Mouse (Mus musculus) limb, embryonic 14.5 days (tissue): ENCODE results near the gene Nlrc3. TPM values are rescaled to one million over a fixed set of nuclear protein-coding genes. Genes with fewer than 3 reads are reported as not detected.
"Not testable (repeated sequence)": the region's sequence is repeated elsewhere in the genome, so short reads cannot be mapped to it uniquely, and the experiment has no call there.

Experiments
- ATAC-seq: fragments of 200-750 bp; cut with Nextera tagmentation; 2 replicates; pipeline ENCODE4 v1.8.0; 2017; ENCODE audit warnings: low read depth, moderate number of reproducible peaks, moderate TSS enrichment; ENCODE audit not compliant: low FRiP score
- DNase-seq: peaks from one replicate; pipeline ENCODE4 v3.0.0-alpha.2; 2015; ENCODE audit warnings: low spot score
- H3K27ac ChIP-seq: fragments of 300-500 bp; sonication (generic); replicated peaks from 2 replicates; pipeline ENCODE4 v1.5.1; 2014; ENCODE audit warnings: low read depth, mild to moderate bottlenecking, low read length, moderate library complexity, mixed read lengths
- H3K27me3 ChIP-seq: fragments of 300-500 bp; sonication (generic); 2 replicates; pipeline ENCODE4 v1.6.1; 2014; ENCODE audit warnings: low read length, mixed read lengths; ENCODE audit not compliant: control insufficient read depth, insufficient read depth
- H3K36me3 ChIP-seq: fragments of 300-500 bp; sonication (generic); 2 replicates; pipeline ENCODE4 v1.6.1; 2014; ENCODE audit warnings: mild to moderate bottlenecking, low read length, moderate library complexity, mixed read lengths; ENCODE audit not compliant: control insufficient read depth, insufficient read depth
- H3K4me1 ChIP-seq: fragments of 300-500 bp; sonication (generic); 2 replicates; pipeline ENCODE4 v1.6.1; 2014; ENCODE audit warnings: antibody characterized with exemption, low read length, mixed read lengths; ENCODE audit not compliant: control insufficient read depth, insufficient read depth
- H3K4me2 ChIP-seq: fragments of 300-500 bp; sonication (generic); replicated peaks from 2 replicates; pipeline ENCODE4 v1.6.1; 2014; ENCODE audit warnings: low read depth, mild to moderate bottlenecking, low read length, moderate library complexity; ENCODE audit not compliant: severe bottlenecking
- H3K4me3 ChIP-seq: fragments of 300-500 bp; sonication (generic); replicated peaks from 2 replicates; pipeline ENCODE4 v1.5.1; 2014; ENCODE audit warnings: low read length
- H3K9ac ChIP-seq: fragments of 300-500 bp; sonication (generic); 2 replicates; pipeline ENCODE4 v1.6.1; 2014; ENCODE audit warnings: mild to moderate bottlenecking, low read depth, low read length, moderate library complexity; ENCODE audit not compliant: severe bottlenecking
- H3K9me3 ChIP-seq: fragments of 300-500 bp; sonication (generic); 2 replicates; pipeline ENCODE4 v1.6.1; 2016; ENCODE audit warnings: low read length; ENCODE audit not compliant: control insufficient read depth
- POLR2A ChIP-seq: fragments of 200-500 bp; IDR thresholded peaks from 2 replicates; pipeline ENCODE4 v1.8.0; 2012; ENCODE audit warnings: inconsistent platforms, mild to moderate bottlenecking, moderate library complexity, borderline replicate concordance; ENCODE audit not compliant: insufficient read depth, insufficient read length; ENCODE audit errors: extremely low read depth
- WGBS: fragments of 180-500 bp; shearing (Covaris S2); extraction: QIAGEN DNeasy Blood & Tissue Kit; methylation state at CpG from one replicate; pipeline ENCODE4 v1.1.7; 2014; 5-methylcytosine and 5-hydroxymethylcytosine counted together
- polyA plus RNA-seq, 2 experiments: library from polyadenylated mRNA; depleted of rRNA in 1 of 2; stranded (reverse) in 1 of 2; unstranded in 1 of 2; fragments of >200 nt; fragmentation: Nextera tagmentation in 1 of 2; extraction: Ambion mirVana in 1 of 2; gene quantifications; 2 replicates each; pipeline versions ENCODE4 v1.2.1 to v1.2.3; 2012 to 2014

Gene Nlrc3
- polyA plus RNA-seq, 2 experiments = 1.1 to 2.7 TPM

DNA sequence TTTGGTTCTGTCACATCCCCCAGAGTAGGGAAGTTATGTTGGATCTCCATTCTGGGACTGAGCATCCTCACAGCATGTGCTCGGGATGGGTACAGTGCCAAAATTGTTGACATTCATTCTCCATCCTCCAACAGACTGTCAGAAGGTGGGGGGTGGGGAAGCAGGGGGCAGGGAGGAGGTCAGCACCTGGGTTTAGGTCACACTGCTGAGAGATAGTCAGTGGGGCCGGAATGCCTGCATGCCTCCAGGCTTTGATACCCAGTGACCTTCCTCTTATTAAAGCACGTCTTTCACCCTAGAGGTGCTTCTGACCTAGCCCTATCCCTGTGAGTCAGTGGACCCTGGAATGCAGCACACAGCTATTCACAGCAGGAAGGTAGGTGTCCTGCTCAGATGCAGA lies 280 bp upstream of the Nlrc3 start:
- H3K36me3 ChIP-seq = peaks cover 39% of the 10 kb centered on the region
- ATAC-seq = no peak

DNA sequence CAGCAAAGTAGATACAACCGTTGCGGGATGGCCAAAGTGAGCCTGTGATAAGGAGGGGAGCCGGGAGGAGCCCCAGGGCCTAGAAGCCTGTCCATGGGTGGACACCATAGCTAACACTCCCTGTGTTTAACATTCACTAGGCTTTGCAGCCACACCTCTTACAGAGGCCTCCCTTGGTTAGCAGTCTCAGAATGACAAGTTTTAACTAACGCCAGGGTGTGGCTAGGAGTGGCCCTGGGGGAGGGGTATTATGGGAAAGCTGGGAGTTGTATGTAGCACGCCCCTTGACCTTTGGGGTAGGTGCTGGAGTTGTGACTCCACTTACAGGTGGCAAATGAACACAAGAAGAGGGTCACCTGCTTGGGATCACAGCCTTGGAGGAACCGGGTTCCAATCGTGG lies 774 bp downstream of the Nlrc3 start:
- WGBS = 83% methylated on average over 7 of the region's 7 CpGs
- no peak for ATAC-seq

More for the DNA sequence above, 280 bp upstream of the Nlrc3 start:
- DNase-seq = peak; percentile 2
- H3K9ac ChIP-seq = no peak overlapping the region
- no peaks in the 10 kb centered on the region for H3K4me1 ChIP-seq
- no peaks in the 10 kb centered on the region for H3K27me3 ChIP-seq
- H3K4me2 ChIP-seq = no peak overlapping the region
- H3K4me3 ChIP-seq = no peak overlapping the region
- no peak overlapping the region for H3K27ac ChIP-seq
- no peaks in the 10 kb centered on the region for H3K9me3 ChIP-seq
- WGBS = 44% methylated on average over 3 of the region's 3 CpGs
- no peak for TF ChIP-seq POLR2A

DNA sequence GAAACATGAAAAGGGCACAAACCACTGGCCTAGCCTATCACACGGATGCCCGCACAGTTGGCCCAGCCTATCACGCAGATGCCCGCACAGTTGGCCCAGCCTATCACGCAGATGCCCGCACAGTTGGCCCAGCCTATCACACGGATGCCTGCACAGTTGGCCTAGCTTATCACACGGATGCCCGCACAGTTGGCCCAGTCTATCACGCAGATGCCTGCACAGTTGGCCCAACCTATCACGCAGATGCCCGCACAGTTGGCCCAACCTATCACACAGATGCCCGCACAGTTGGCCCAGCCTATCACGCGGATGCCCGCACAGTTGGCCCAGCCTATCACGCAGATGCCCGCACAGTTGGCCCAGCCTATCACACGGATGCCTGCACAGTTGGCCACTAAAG lies 2.0 kb downstream of the Nlrc3 start:
- not testable (repeated sequence) for H3K9me3 ChIP-seq, H3K4me2 ChIP-seq, H3K4me3 ChIP-seq, H3K27me3 ChIP-seq, H3K27ac ChIP-seq, ATAC-seq, H3K4me1 ChIP-seq, H3K9ac ChIP-seq
- DNase-seq = peak; percentile 2
- 93% methylated on average over 19 of the region's 19 CpGs for WGBS
- peaks cover 17% of the 10 kb centered on the region for H3K36me3 ChIP-seq

More for the DNA sequence above, 774 bp downstream of the Nlrc3 start:
- H3K27ac ChIP-seq = no peak overlapping the region
- no peak overlapping the region for H3K4me2 ChIP-seq
- H3K9ac ChIP-seq = no peak overlapping the region
- no peaks in the 10 kb centered on the region for H3K27me3 ChIP-seq
- TF ChIP-seq POLR2A = no peak
- no peaks in the 10 kb centered on the region for H3K9me3 ChIP-seq
- H3K36me3 ChIP-seq = peaks cover 29% of the 10 kb centered on the region
- no peak overlapping the region for H3K4me3 ChIP-seq
- peak; percentile 1 for DNase-seq
- no peaks in the 10 kb centered on the region for H3K4me1 ChIP-seq

GRCm38 (mm10) chr16:3965534-3965933 lies 10.9 kb downstream of the Nlrc3 start:
- no peak overlapping the region for H3K4me2 ChIP-seq
- WGBS = 85% methylated on average over 3 of the region's 3 CpGs
- ATAC-seq (no peak), DNase-seq (no peak)
- no peak for TF ChIP-seq POLR2A
- no peaks in the 10 kb centered on the region for H3K9me3 ChIP-seq
- no peak overlapping the region for H3K4me3 ChIP-seq
- H3K27me3 ChIP-seq = no peaks in the 10 kb centered on the region
- H3K27ac ChIP-seq = no peak overlapping the region
- no peaks in the 10 kb centered on the region for H3K4me1 ChIP-seq
- H3K36me3 ChIP-seq = no peaks in the 10 kb centered on the region
- H3K9ac ChIP-seq = no peak overlapping the region

GRCm38 (mm10) chr16:3964990-3965389 lies 11.4 kb downstream of the Nlrc3 start:
- no peak overlapping the region for H3K4me2 ChIP-seq
- H3K4me1 ChIP-seq = no peaks in the 10 kb centered on the region
- 72% methylated on average over 10 of the region's 10 CpGs for WGBS
- no peak overlapping the region for H3K27ac ChIP-seq
- no peaks in the 10 kb centered on the region for H3K27me3 ChIP-seq
- no peaks in the 10 kb centered on the region for H3K36me3 ChIP-seq
- DNase-seq = no peak
- no peak for TF ChIP-seq POLR2A
- no peak overlapping the region for H3K9ac ChIP-seq
- no peak overlapping the region for H3K4me3 ChIP-seq
- H3K9me3 ChIP-seq = no peaks in the 10 kb centered on the region
- no peak for ATAC-seq

DNA sequence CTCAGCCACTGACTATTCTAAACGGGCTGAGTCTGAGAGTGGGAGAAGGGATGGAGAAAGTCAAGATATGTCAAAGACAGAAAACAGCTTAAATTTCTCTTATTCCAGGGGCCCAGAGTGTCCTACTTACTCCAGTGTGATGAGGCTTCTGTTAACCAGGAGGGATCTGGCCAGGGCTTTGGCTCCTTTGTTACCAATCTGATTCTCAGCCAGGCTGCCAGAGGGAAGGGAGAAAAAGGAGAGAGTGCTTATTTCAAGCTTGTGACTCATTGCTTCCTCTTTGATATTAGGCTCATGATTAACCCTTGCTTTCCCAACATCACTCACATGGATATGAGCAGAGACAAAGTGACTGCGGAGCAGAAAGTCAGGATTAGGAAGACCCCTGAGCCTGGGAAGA lies 17.2 kb downstream of the Nlrc3 start:
- no peak overlapping the region for H3K4me3 ChIP-seq
- H3K4me2 ChIP-seq = no peak overlapping the region
- no peaks in the 10 kb centered on the region for H3K36me3 ChIP-seq
- WGBS = 56% methylated on average over 2 of the region's 2 CpGs
- TF ChIP-seq POLR2A = no peak
- ATAC-seq (no peak), DNase-seq (no peak)
- no peak overlapping the region for H3K9ac ChIP-seq
- no peaks in the 10 kb centered on the region for H3K27me3 ChIP-seq
- H3K27ac ChIP-seq = no peak overlapping the region
- H3K9me3 ChIP-seq = no peaks in the 10 kb centered on the region
- no peaks in the 10 kb centered on the region for H3K4me1 ChIP-seq
